Mouse (Mus musculus): ENCODE results near the gene Aoc1.
A peak's percentile ranks its signal among the peaks of the same experiment; 100 is the strongest.
"Not testable (repeated sequence)": the region's sequence is repeated elsewhere in the genome, so short reads cannot be mapped to it uniquely, and the experiment has no call there.

Aoc1 gene

GRCm38 (mm10) chr6:48861616-48862280, 10.9 kb upstream of the Aoc1 start:
- DNase-seq: peak; percentile 25 to 29

- no peak for DNase-seq
These were observed 9.9 kb upstream of the Aoc1 start for GRCm38 (mm10) chr6:48862816-48863215.

DNA sequence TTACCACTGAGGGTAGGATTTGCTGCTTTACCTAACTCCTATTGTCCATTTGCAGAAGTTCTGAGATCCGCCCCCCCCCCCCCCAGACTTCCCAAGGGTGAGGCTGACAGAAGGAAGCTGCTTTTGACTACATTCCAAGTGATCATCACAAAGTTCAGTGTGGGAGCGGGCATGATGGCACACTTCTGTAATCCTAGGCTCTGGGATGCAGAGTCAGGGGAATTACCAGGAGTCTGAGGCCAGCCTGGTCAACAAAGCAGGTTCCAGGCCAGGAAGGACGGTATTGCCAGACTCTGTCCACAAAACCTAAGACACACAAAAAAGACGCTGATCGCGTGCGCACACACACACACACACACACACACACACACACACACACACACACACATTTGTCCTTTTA, 9.2 kb upstream of the Aoc1 start:
- DNase-seq: no peak

- no peak for DNase-seq
These were observed 8.5 kb upstream of the Aoc1 start for GRCm38 (mm10) chr6:48864181-48864580.

GRCm38 (mm10) chr6:48864723-48865122, 8.0 kb upstream of the Aoc1 start:
- no peak for DNase-seq

DNA sequence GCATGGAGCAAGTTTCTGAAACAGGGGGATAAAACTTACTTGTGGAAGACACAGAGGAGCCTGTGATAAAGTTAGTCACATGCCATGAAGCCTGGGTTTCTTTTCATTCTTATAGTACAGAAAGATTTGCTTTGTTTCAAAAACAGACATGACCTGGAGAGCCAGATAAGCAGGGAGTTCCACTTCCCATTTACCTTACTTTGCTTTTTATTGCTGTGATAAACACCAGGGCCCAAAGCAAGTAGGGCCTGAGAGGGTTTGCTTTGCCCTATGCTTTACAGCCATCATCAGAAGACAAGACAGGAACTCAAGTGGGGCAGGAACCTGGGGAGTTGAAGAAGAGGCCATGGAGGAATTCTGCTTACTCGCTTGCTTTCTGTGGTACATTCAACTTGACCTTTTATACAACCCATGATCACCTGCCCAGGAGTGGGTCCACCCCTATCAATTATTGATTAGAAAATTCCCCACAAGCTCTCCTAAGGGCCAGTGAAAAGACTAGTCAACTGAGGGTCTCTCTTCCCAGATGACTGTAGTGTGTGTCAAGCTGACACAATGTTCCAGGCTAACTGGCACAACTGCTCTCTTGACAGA, 7.4 kb upstream of the Aoc1 start:
- DNase-seq: no peak

- not testable (repeated sequence) for DNase-seq
These were observed 6.2 kb upstream of the Aoc1 start for GRCm38 (mm10) chr6:48866355-48866950.

- DNase-seq: no peak
These were observed 5.5 kb upstream of the Aoc1 start for GRCm38 (mm10) chr6:48867158-48867557.

DNA sequence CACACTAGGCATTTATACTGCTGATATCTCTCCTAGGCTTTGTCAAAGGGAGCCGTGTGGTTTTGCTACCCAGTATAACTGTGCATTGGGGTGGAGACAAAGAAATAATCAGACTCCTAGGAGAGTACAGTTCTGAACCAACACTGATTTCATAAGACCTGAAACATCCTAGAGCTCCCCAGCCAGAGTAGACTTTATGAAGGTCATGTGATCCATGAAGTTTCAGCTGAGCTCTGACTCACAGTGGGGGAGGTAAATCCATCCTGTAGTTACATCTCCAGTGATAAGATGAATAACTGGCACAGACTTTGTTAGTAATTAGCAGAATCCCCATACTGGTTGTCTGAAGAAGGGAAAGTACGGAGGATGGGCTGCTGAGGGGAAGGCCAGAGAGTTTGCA, 2.9 kb upstream of the Aoc1 start:
- no peak for DNase-seq

DNA sequence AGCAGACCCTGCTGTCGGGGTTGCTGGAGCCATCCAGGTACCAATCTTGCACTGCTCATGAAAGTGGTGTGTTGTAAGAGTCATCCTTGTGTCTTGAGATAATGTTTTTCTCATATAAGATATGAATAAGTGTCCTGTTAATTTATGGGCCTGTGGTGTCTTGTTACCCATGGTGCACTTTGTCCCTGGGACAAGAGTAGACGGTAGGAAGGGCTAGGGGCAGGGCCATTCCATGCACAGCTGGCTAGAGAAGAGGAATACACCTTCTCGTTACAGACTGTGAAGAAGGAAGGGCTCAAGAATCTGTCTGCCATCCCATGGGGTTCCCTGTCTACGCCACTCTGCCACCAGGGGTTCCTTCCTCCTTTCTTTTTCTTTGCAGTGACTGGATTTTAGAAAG, 1.9 kb downstream of the Aoc1 start:
- DNase-seq: no peak

DNA sequence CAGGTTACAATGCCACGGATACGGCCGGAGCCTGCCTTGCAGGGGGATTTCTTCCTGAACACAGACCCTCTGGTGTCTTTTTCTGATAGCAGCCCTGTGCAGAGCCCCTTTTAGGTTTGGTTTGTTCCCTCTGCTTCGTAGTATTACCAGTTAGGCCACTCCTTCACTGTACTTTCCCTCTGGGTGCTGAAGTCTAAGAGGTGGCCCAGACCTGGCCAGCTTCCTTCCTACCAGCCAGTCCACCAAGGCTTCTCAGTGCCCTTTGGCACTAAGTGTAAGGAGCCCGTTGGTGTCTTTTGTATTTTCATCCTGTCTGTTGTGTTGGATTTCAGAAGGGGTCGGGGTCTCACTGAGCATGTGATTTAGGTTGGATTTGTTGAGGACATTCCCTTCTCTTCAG, 2.8 kb downstream of the Aoc1 start:
- no peak for DNase-seq

DNA sequence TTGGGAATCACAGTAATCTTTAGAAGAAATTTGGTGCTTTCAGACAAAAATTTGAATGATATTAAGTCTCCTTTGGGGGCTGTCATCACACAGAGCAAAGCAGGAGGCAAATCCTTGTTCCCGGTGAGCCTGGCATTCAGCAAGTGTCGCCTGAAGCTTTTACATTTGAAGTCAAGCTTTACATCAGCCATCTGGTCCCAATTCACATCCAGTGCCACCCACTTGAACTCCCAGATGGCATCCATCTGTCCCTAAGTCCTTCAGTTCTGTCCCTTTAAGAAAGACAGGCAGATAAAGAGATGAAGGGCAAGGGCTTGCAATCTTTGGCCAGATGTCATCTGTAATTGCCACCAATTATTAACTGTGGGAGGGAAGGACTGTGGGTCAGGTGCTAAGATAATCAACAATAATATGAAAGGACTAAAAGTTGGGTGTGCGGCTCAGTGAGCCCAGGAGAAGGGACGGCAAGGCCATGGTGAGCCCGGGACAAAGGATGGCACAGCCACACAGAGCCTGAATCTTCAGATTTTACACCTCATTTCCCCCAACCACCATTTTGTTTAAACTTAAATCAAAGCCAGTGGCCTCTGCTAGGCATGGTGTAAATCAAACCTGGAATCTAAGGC, 3.9 kb downstream of the Aoc1 start:
- DNase-seq: peak; percentile 10 to 42

- DNase-seq: no peak
These were observed 21.5 kb downstream of the Aoc1 start for GRCm38 (mm10) chr6:48894203-48894602.

- no peak for DNase-seq
These were observed 22.5 kb downstream of the Aoc1 start for GRCm38 (mm10) chr6:48894938-48895818.

DNA sequence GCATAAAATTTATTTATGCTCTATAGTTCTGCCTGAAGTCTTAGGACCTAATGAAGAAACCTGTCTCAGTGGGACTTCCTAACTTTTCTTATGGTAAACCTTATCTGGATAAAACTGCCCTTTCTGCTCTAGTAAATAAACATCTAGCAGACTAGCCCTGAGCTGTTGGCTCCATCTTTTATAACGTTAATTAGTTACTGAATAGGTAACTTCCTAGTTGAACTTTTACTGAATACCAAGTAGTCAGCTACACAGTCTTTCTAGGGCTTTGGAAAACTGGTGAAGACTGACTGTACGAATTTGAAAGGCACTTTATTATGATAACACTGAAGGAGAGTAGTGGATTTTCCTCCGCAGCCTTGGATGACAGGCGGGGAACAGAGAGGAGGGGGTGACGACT, 23.2 kb downstream of the Aoc1 start:
- no peak for DNase-seq

DNA sequence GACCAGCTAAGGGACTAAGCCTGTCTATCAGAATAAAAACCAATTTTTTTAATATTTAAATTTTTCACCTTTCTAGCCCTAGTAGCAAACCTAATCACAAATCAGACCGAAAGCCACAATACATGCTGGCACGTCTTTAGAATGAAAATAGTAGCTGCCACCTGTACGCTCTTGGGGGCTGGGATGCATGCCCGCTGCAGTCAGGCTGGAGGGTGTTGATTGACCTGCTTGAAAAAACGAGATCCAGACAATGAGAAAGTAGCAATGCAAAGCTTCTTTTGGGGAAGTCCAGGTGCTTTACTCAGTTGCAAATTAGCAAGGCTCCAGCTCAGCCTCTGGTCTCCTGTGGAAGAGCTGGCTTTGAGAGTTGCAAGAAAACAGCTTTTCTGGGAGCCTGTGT, 24.3 kb downstream of the Aoc1 start:
- no peak for DNase-seq

DNA sequence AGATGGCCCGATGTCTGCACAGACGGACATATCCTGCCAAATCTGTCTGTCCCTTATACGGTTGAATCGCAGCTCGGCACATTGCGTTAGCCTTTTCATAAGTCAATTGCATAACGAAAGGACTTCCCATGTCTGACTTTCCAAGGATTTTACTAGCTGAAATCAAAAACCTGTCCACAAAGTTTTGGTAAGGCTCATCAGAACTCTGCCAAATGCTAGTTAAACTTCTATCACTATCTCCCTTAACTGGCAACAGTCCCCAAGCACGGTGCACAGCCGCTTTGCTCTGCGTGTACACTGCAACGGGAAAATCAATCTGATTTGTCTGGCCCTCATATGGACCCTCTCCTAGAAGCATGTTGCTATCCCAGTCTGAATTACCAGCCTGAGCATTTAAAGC, 28.6 kb downstream of the Aoc1 start:
- DNase-seq: not testable (repeated sequence)

GRCm38 (mm10) chr6:48902511-48903406, 30.1 kb downstream of the Aoc1 start:
- no peak for DNase-seq

GRCm38 (mm10) chr6:48903437-48903836, 30.7 kb downstream of the Aoc1 start:
- no peak for DNase-seq

DNA sequence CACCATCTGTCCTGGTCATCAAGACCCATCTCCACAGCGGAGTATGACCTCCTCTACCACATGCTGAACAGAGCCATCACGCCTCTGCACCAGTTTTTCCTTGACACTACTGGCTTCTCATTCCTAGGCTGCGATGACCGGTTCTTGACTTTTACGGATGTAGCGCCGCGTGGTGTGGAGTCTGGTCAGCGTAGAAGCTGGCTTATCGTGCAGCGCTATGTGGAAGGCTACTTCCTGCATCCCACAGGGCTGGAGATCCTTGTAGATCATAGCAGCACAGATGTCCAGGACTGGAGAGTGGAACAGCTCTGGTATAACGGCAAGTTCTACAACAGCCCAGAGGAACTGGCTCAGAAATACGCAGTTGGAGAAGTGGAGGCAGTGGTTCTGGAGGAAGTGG, 32.9 kb downstream of the Aoc1 start:
- DNase-seq: no peak

DNA sequence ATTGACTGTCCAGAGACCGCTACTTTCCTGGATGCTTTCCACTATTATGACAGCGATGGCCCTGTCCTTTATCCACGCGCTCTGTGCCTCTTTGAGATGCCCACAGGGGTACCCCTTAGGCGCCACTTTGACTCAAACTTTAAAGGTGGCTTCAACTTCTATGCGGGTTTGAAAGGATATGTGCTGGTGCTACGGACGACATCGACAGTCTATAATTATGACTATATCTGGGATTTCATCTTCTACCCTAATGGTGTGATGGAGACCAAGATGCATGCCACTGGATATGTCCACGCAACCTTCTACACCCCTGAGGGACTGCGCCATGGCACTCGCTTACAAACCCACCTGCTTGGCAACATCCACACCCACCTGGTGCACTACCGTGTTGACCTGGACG, 33.7 kb downstream of the Aoc1 start:
- DNase-seq: no peak

GRCm38 (mm10) chr6:48909229-48909628, 36.5 kb downstream of the Aoc1 start:
- no peak for DNase-seq
